Mouse (Mus musculus): ENCODE results near the gene Nus1. TPM values are rescaled to one million over a fixed set of nuclear protein-coding genes. Genes with fewer than 3 reads are reported as not detected.
A peak's percentile ranks its signal among the peaks of the same experiment; 100 is the strongest.

Nus1 gene
- polyA plus RNA-seq, 1 experiment from 2014 or later = 6.6 TPM

DNA sequence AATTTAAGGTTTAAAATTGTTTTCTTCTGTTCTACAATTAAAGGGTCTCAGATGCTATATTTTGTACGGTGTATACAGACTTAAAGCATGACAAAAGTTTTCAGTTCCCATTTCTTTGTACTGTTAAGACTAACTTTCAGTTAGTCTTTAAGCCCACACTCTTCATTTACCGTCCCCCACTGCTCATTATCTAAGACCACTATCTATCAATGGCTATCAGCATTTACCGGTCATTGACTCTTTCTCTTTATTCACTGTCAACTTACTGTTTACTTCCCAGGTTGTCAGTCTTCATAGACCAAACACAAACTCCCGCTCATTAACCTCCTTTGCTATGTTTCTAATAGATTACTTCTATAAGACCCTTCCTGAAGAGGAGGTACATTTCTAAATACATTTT lies 30.2 kb upstream of the Nus1 start:
- ATAC-seq (ENCODE audit: low read depth) = no peak
- Histone ChIP-seq H3K9ac (no peak overlapping the region), H3K4me1 (replicated peaks) (peaks cover 9% of the 10 kb centered on the region), H3K4me2 (no peak overlapping the region), H3K36me3 (no peaks in the 10 kb centered on the region), H3K4me3 (replicated peaks) (no peak overlapping the region), H3K9me3 (replicated peaks) (no peaks in the 10 kb centered on the region), H3K27me3 (0 out of 2 replicates have a peak, but pooled peaks cover 6% of the 10 kb centered on the region), H3K27ac (no peak overlapping the region)
- no peak for DNase-seq
- 47% methylated on average over 4 of the region's 4 CpGs for WGBS (ENCODE audit: insufficient replicate concordance)

DNA sequence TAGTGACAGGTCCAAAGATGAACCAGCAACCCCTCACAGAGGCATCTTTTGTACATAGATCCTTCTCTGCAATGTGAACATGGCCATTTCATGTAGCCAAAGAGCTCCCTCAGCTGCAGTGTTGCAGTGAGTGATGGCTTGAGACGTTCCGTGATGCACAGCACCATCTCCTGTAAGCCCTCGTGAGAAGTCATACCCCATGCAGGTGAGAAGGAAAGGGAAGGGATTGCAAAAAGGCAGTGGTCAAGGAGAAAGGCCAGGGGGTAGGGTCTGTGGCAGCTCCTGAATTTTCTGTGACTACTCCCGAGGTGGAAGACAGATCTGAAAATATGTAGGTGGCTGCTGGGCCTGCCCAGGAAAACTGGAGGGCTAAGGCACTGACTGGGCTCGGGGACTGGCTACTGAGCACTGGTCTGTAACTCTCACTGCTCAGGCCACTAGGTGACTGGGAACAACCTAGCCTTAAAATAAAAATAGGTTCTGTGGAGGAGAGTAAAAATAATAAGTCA lies 28.4 kb upstream of the Nus1 start, which contains the start of gene Nepn:
Gene Nepn (plus strand): TSS at position 51 of the 509 bp plus-strand sequence.
- 58% methylated on average over 5 of the region's 5 CpGs for WGBS (ENCODE audit: insufficient replicate concordance)
- Histone ChIP-seq H3K27me3 (0 out of 2 replicates have a peak, but pooled peaks cover 6% of the 10 kb centered on the region), H3K27ac (no peak within 1 kb of the TSS), H3K9me3 (replicated peaks) (no peaks in the 10 kb centered on the region), H3K4me2 (no peak within 1 kb of the TSS), H3K4me1 (replicated peaks) (no peaks in the 10 kb centered on the region), H3K36me3 (no peaks in the 10 kb centered on the region), H3K4me3 (replicated peaks) (no peak within 1 kb of the TSS), H3K9ac (no peak within 1 kb of the TSS)
- ATAC-seq (ENCODE audit: low read depth) (no peak), DNase-seq (no peak)

DNA sequence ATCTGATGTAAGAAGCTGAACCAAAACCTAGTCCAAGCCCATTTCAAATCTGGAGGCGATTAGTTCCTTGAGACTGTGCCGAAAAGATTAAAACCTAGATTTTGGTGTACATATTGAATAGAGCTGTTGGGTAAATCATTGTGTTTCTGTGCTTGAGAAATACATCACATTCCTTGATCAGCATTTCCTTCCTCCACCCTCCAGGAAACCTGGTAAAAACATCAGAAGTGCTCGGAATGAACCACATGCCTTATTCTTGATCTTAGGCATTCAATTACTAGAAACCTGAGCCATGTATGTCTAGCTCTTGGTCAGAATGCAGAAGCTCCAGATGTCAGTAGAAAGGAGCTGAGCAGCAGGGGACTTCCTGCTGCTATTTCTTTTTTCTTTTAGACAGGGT lies 27.9 kb upstream of the Nus1 start:
- H3K4me3 ChIP-seq (replicated peaks) = no peak overlapping the region
- DNase-seq = no peak
- H3K27ac ChIP-seq = no peak overlapping the region
- H3K4me1 ChIP-seq (replicated peaks) = no peaks in the 10 kb centered on the region
- no peaks in the 10 kb centered on the region for H3K36me3 ChIP-seq
- H3K4me2 ChIP-seq = no peak overlapping the region
- no peak overlapping the region for H3K9ac ChIP-seq
- ATAC-seq (ENCODE audit: low read depth) = no peak
- H3K9me3 ChIP-seq (replicated peaks) = no peaks in the 10 kb centered on the region
- WGBS (ENCODE audit: insufficient replicate concordance) = 60% methylated on average over 3 of the region's 3 CpGs
- H3K27me3 ChIP-seq = 0 out of 2 replicates have a peak, but pooled peaks cover 6% of the 10 kb centered on the region

DNA sequence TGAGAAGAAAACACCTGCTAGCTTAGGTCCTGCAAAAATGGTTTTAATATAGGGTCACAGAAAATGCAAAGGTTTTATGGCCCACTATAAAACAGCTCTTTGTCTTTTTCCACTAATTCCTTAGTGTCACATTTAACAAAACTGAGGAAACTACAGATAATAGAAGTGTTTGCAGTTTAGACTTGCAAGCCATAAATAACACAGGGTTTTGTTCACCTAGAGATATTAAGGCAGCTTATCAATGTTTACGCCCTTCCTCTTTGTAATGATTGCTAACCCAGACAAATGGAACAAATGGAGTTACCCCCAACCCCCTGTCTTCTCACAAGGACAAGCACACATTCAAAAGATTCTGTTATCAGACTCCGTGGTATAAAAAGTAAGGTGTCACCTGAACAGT lies 26.1 kb upstream of the Nus1 start:
- no peaks in the 10 kb centered on the region for H3K36me3 ChIP-seq
- H3K4me2 ChIP-seq = no peak overlapping the region
- WGBS (ENCODE audit: insufficient replicate concordance) = 43% methylated on average over 2 of the region's 2 CpGs
- H3K27ac ChIP-seq = no peak overlapping the region
- DNase-seq (no peak), ATAC-seq (ENCODE audit: low read depth) (no peak)
- H3K9me3 ChIP-seq (replicated peaks) = no peaks in the 10 kb centered on the region
- H3K4me1 ChIP-seq (replicated peaks) = no peaks in the 10 kb centered on the region
- 0 out of 2 replicates have a peak, but pooled peaks cover 6% of the 10 kb centered on the region for H3K27me3 ChIP-seq
- no peak overlapping the region for H3K9ac ChIP-seq
- no peak overlapping the region for H3K4me3 ChIP-seq (replicated peaks)

DNA sequence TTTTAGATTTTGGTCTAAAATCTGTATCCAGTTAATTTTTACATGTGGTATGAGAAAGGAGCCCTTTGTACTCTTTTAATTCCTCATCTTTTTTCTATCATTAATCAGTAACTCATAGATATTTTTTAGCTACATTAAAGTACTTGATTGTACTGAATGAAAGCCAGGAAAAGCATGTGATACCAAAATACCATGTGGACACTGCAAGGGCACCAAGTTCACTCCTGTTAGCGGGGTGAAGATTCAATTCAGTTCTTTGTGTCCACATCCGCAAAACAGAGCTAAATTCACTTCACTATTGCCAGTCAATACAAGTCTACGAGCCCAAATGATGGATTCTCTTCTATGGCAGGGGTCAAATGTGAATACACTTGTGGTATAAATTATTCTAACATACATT lies 20.7 kb upstream of the Nus1 start:
- ATAC-seq (ENCODE audit: low read depth) (no peak), DNase-seq (no peak)
- no peak overlapping the region for H3K4me2 ChIP-seq
- no peaks in the 10 kb centered on the region for H3K9me3 ChIP-seq (replicated peaks)
- H3K27ac ChIP-seq = no peak overlapping the region
- H3K36me3 ChIP-seq = no peaks in the 10 kb centered on the region
- H3K4me3 ChIP-seq (replicated peaks) = no peak overlapping the region
- no peaks in the 10 kb centered on the region for H3K4me1 ChIP-seq (replicated peaks)
- H3K9ac ChIP-seq = no peak overlapping the region
- H3K27me3 ChIP-seq = no peaks in the 10 kb centered on the region
- WGBS (ENCODE audit: insufficient replicate concordance) = 82% methylated on average over 3 of the region's 3 CpGs

DNA sequence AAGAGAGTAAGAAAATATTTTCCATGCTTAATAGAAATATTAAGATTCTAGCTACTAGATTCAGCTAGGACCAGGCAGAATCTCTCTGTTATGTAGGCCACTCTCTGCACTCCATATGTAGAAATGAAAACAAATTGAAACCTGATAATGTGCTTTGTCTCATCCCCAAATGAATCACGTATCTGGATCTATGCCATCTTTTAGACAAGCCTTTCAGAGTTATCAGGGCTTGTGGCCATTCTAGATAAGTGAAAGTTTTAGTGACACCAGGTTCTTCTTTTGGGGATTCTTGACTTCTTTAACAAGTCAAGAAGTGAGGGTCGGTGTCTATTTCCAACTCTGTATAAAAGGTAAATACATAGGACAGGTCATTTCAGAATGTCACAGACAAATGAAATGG lies 18.6 kb upstream of the Nus1 start:
- no peak for DNase-seq
- WGBS (ENCODE audit: insufficient replicate concordance) = 52% methylated on average over 2 of the region's 2 CpGs
- H3K4me1 ChIP-seq (replicated peaks) = no peaks in the 10 kb centered on the region
- H3K27ac ChIP-seq = no peak overlapping the region
- no peaks in the 10 kb centered on the region for H3K27me3 ChIP-seq
- no peak for ATAC-seq (ENCODE audit: low read depth)
- H3K4me2 ChIP-seq = no peak overlapping the region
- H3K9ac ChIP-seq = no peak overlapping the region
- H3K4me3 ChIP-seq (replicated peaks) = no peak overlapping the region
- no peaks in the 10 kb centered on the region for H3K36me3 ChIP-seq
- H3K9me3 ChIP-seq (replicated peaks) = no peaks in the 10 kb centered on the region

DNA sequence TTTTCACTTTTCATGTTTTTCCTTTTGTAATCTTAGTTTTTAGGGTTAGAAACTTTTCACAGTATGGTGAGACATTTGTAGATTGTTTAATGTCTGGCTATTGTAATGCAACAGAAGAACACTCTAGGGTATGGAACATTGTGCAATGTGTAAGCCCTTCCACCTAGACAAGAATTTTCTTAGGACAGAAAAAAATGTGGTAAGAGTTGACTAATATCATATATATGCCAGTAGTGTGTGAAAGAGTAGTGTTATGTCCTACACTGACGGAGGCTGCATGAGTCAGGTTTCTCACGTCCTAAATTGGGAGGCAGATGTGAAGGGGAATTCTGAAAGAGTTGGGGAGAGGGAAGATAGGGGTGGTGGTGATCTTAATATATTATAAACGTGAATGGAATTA lies 17.6 kb upstream of the Nus1 start:
- Histone ChIP-seq H3K36me3 (no peaks in the 10 kb centered on the region), H3K4me2 (no peak overlapping the region), H3K27ac (no peak overlapping the region), H3K27me3 (no peaks in the 10 kb centered on the region), H3K4me1 (replicated peaks) (no peaks in the 10 kb centered on the region), H3K9ac (no peak overlapping the region), H3K4me3 (replicated peaks) (no peak overlapping the region), H3K9me3 (replicated peaks) (no peaks in the 10 kb centered on the region)
- ATAC-seq (ENCODE audit: low read depth) = no peak
- no peak for DNase-seq
- 42% methylated on average over 3 of the region's 3 CpGs for WGBS (ENCODE audit: insufficient replicate concordance)

DNA sequence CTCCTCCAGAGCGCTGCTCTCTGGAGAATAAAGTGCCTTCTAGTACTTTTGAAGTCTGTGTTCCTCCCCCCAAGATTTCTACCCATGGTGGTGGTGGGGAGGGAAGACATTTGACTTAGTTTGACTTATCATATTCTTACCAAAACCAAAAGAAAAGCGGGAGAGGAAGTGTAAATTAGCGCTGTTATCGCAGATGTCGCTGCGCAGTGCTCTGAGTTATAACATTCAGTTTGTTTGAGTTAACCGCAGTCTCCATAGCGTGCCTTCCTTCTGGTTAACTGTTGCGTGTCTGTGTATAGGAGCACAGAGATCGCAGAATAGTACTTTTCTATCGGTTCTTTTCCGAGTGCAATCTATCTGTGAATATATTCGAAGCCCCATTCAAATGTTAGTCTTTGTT lies 12.2 kb upstream of the Nus1 start:
- no peak for DNase-seq

DNA sequence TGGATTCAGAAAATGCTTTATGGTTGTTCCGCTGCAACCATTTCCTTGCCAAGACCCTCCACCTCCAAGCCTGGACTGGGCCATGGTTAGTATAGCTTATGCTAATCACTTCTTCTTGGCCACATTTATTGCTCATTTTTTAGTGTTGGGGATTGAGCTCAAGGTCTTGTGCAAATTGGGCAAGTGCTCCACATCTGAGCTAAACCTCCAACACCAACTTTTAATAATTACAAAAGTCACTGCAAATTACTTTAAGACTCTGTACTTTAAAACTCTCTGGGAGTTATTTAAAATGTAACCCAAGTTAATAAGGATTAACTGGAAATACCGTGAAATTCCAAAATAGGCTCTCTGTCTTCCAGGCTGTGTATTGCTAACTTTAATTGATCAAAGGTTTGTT lies 9.8 kb upstream of the Nus1 start:
- H3K36me3 ChIP-seq = no peaks in the 10 kb centered on the region
- 79% methylated on average over 2 of the region's 2 CpGs for WGBS (ENCODE audit: insufficient replicate concordance)
- no peak overlapping the region for H3K27ac ChIP-seq
- no peak overlapping the region for H3K4me2 ChIP-seq
- no peak overlapping the region for H3K9ac ChIP-seq
- no peak for ATAC-seq (ENCODE audit: low read depth)
- no peaks in the 10 kb centered on the region for H3K27me3 ChIP-seq
- no peak overlapping the region for H3K4me3 ChIP-seq (replicated peaks)
- H3K9me3 ChIP-seq (replicated peaks) = no peaks in the 10 kb centered on the region
- DNase-seq = no peak
- H3K4me1 ChIP-seq (replicated peaks) = no peaks in the 10 kb centered on the region

More for the DNA sequence above, 12.2 kb upstream of the Nus1 start:
- H3K27me3 ChIP-seq = no peaks in the 10 kb centered on the region
- no peak overlapping the region for H3K4me3 ChIP-seq (replicated peaks)
- no peaks in the 10 kb centered on the region for H3K4me1 ChIP-seq (replicated peaks)
- no peak overlapping the region for H3K4me2 ChIP-seq
- no peak overlapping the region for H3K27ac ChIP-seq
- WGBS (ENCODE audit: insufficient replicate concordance) = 77% methylated on average over 13 of the region's 13 CpGs
- ATAC-seq (ENCODE audit: low read depth) = no peak
- H3K9me3 ChIP-seq (replicated peaks) = no peaks in the 10 kb centered on the region
- H3K9ac ChIP-seq = no peak overlapping the region
- no peaks in the 10 kb centered on the region for H3K36me3 ChIP-seq

DNA sequence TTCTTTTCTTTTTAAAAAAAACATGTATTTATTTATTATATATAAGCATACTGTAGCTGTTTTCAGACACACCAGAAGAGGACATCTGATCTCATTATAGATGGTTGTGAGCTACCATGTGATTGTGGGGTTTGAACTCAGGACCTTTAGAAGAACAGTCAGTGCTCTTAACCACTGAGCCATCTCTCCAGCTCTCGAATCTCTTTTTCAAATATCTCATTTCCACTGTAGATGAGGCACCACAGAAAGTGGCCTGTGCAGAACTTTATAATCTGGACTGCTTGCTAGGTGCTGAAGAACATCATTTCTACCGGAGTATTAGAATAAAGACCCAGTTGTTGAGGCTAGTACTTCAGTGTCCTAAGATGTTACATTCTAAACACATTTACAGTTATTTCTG lies 2.3 kb upstream of the Nus1 start:
- Histone ChIP-seq H3K27ac (no peak overlapping the region), H3K4me3 (replicated peaks) (no peak overlapping the region), H3K4me1 (replicated peaks) (peaks cover 35% of the 10 kb centered on the region), H3K4me2 (no peak overlapping the region), H3K9ac (no peak overlapping the region), H3K27me3 (no peaks in the 10 kb centered on the region), H3K36me3 (no peaks in the 10 kb centered on the region), H3K9me3 (replicated peaks) (no peaks in the 10 kb centered on the region)
- ATAC-seq (ENCODE audit: low read depth) (no peak), DNase-seq (no peak)
- WGBS (ENCODE audit: insufficient replicate concordance) = 62% methylated on average over 2 of the region's 2 CpGs

DNA sequence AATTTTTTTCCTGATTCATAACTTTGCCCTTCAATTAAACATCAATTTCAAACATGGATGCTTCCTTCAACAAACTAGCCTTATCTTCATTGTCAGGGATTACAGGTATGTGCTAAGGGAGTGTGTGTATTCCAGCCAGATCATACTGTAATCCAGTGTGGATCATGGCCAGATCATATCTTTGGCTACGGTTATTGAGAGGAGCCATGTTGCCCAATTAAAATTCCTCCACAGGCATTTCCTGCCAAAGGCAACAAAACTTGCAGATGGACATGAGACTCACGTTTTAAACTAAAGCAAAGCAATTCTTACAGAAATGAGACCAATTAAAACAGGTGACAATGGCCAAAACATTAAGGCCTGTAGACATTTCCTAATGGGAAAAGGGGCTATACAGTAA lies 889 bp upstream of the Nus1 start:
- ATAC-seq (ENCODE audit: low read depth) (no peak), DNase-seq (no peak)
- H3K36me3 ChIP-seq = 0 out of 2 replicates have a peak, but pooled peaks cover 3% of the 10 kb centered on the region
- H3K27ac ChIP-seq = no peak overlapping the region
- peaks cover 43% of the 10 kb centered on the region for H3K4me1 ChIP-seq (replicated peaks)
- 0 out of 2 replicates have a peak overlapping the region, but pooled peaks have one; percentile 0 for H3K9ac ChIP-seq
- peak overlapping the region; percentile 99 for H3K4me3 ChIP-seq (replicated peaks)
- 47% methylated on average over 2 of the region's 2 CpGs for WGBS (ENCODE audit: insufficient replicate concordance)
- H3K27me3 ChIP-seq = no peaks in the 10 kb centered on the region
- H3K9me3 ChIP-seq (replicated peaks) = no peaks in the 10 kb centered on the region
- H3K4me2 ChIP-seq = peak overlapping the region; percentile 52

All from liver, embryonic 13.5 days (tissue).